Mouse (Mus musculus): ENCODE measurements around the gene Kcnd3. TPM values are rescaled to one million over a fixed set of nuclear protein-coding genes. Genes with fewer than 3 reads are reported as not detected.
A peak's percentile ranks its signal among the peaks of the same experiment; 100 is the strongest.

Kcnd3 gene
- total and polyA plus RNA-seq, 3 experiments, result 8.4 to 11.8 (median 9.0) TPM

GRCm38 (mm10) chr3:105489607-105490006, 37.5 kb downstream of the Kcnd3 start:
- no peaks in the 10 kb centered on the region for H3K79me2 ChIP-seq (replicated peaks; ENCODE audit: control insufficient read depth, insufficient read depth, low read length)
- DNase-seq, result peak; percentile 55 to 74
- H3K4me1 ChIP-seq (ENCODE audit: control insufficient read depth, insufficient read depth, low read length), result peaks cover 3% of the 10 kb centered on the region
- H3K36me3 ChIP-seq (ENCODE audit: control insufficient read depth, insufficient read depth, low read length), result no peaks in the 10 kb centered on the region
- TF ChIP-seq EP300 (IDR thresholded peaks at IDR 0.05; ENCODE audit: insufficient read depth, low read depth, low read length) (no peak), CTCF (IDR thresholded peaks at IDR 0.05) (no peak), POLR2A (IDR thresholded peaks at IDR 0.05; ENCODE audit: insufficient read depth, low read depth, low read length) (no peak)
- intact Hi-C loops (cut with DNase I), result no loop called here
- H3K4me3 ChIP-seq, result no peak overlapping the region
- no peak overlapping the region for H3K9ac ChIP-seq (ENCODE audit: low read depth, low read length)
- no peaks in the 10 kb centered on the region for H3K27me3 ChIP-seq (ENCODE audit: control insufficient read depth, insufficient read depth, low read length)
- peak overlapping the region; percentile 53 for H3K27ac ChIP-seq
- 18% methylated on average over 4 of the region's 4 CpGs for WGBS

- no peak for TF ChIP-seq POLR2A (IDR thresholded peaks at IDR 0.05; ENCODE audit: insufficient read depth, low read depth, low read length)
- WGBS, result 55% methylated on average over 9 of the region's 9 CpGs
- peaks cover under 1% of the 10 kb centered on the region for H3K4me1 ChIP-seq (ENCODE audit: control insufficient read depth, insufficient read depth, low read length)
- H3K27me3 ChIP-seq (ENCODE audit: control insufficient read depth, insufficient read depth, low read length), result no peaks in the 10 kb centered on the region
- no peaks in the 10 kb centered on the region for H3K36me3 ChIP-seq (ENCODE audit: control insufficient read depth, insufficient read depth, low read length)
- intact Hi-C loops (cut with DNase I), result no loop called here
- H3K27ac ChIP-seq, result no peak overlapping the region
- H3K79me2 ChIP-seq (replicated peaks; ENCODE audit: control insufficient read depth, insufficient read depth, low read length), result no peaks in the 10 kb centered on the region; the same call in 1 of the 2 replicates
- H3K4me3 ChIP-seq, result no peak overlapping the region
- no peak for DNase-seq
- H3K9ac ChIP-seq (ENCODE audit: low read depth, low read length), result no peak overlapping the region
These were observed 42.8 kb downstream of the Kcnd3 start for GRCm38 (mm10) chr3:105494886-105495285.

- H3K9ac ChIP-seq (ENCODE audit: low read depth, low read length), result no peak overlapping the region
- no peaks in the 10 kb centered on the region for H3K4me1 ChIP-seq (ENCODE audit: control insufficient read depth, insufficient read depth, low read length)
- intact Hi-C loops (cut with DNase I), result no loop called here
- DNase-seq, result no peak
- H3K4me3 ChIP-seq, result no peak overlapping the region
- no peak overlapping the region for H3K27ac ChIP-seq
- no peaks in the 10 kb centered on the region for H3K36me3 ChIP-seq (ENCODE audit: control insufficient read depth, insufficient read depth, low read length)
- 73% methylated on average over 7 of the region's 7 CpGs for WGBS
- no peak for TF ChIP-seq EP300 (IDR thresholded peaks at IDR 0.05; ENCODE audit: insufficient read depth, low read depth, low read length)
- TF ChIP-seq POLR2A (IDR thresholded peaks at IDR 0.05; ENCODE audit: insufficient read depth, low read depth, low read length), result no peak
- no peak for TF ChIP-seq CTCF (IDR thresholded peaks at IDR 0.05)
- H3K27me3 ChIP-seq (ENCODE audit: control insufficient read depth, insufficient read depth, low read length), result no peaks in the 10 kb centered on the region
- H3K79me2 ChIP-seq (replicated peaks; ENCODE audit: control insufficient read depth, insufficient read depth, low read length), result no peaks in the 10 kb centered on the region; the same call in 1 of the 2 replicates
These were observed 44.1 kb downstream of the Kcnd3 start for GRCm38 (mm10) chr3:105496216-105496615.

- H3K4me3 ChIP-seq, result no peak overlapping the region
- 77% methylated on average over 5 of the region's 5 CpGs for WGBS
- H3K36me3 ChIP-seq (ENCODE audit: control insufficient read depth, insufficient read depth, low read length), result no peaks in the 10 kb centered on the region
- no peaks in the 10 kb centered on the region for H3K27me3 ChIP-seq (ENCODE audit: control insufficient read depth, insufficient read depth, low read length)
- no peaks in the 10 kb centered on the region; the same call in 1 of the 2 replicates for H3K79me2 ChIP-seq (replicated peaks; ENCODE audit: control insufficient read depth, insufficient read depth, low read length)
- TF ChIP-seq POLR2A (IDR thresholded peaks at IDR 0.05; ENCODE audit: insufficient read depth, low read depth, low read length), result no peak
- no peak for TF ChIP-seq EP300 (IDR thresholded peaks at IDR 0.05; ENCODE audit: insufficient read depth, low read depth, low read length)
- TF ChIP-seq CTCF (IDR thresholded peaks at IDR 0.05), result no peak
- intact Hi-C loops (cut with DNase I), result no loop called here
- no peak overlapping the region for H3K9ac ChIP-seq (ENCODE audit: low read depth, low read length)
- DNase-seq, result no peak
- no peaks in the 10 kb centered on the region for H3K4me1 ChIP-seq (ENCODE audit: control insufficient read depth, insufficient read depth, low read length)
- H3K27ac ChIP-seq, result no peak overlapping the region
These were observed 44.8 kb downstream of the Kcnd3 start for GRCm38 (mm10) chr3:105496935-105497334.

GRCm38 (mm10) chr3:105501071-105501470, 48.9 kb downstream of the Kcnd3 start:
- no peak for TF ChIP-seq CTCF (IDR thresholded peaks at IDR 0.05)
- TF ChIP-seq POLR2A (IDR thresholded peaks at IDR 0.05; ENCODE audit: insufficient read depth, low read depth, low read length), result no peak
- no peak for TF ChIP-seq EP300 (IDR thresholded peaks at IDR 0.05; ENCODE audit: insufficient read depth, low read depth, low read length)
- WGBS, result 75% methylated on average over 1 of the region's 1 CpGs
- Histone ChIP-seq H3K4me3 (no peak overlapping the region), H3K27me3 (ENCODE audit: control insufficient read depth, insufficient read depth, low read length) (no peaks in the 10 kb centered on the region), H3K79me2 (replicated peaks; ENCODE audit: control insufficient read depth, insufficient read depth, low read length) (no peaks in the 10 kb centered on the region; the same call in 1 of the 2 replicates), H3K9ac (ENCODE audit: low read depth, low read length) (no peak overlapping the region), H3K36me3 (ENCODE audit: control insufficient read depth, insufficient read depth, low read length) (no peaks in the 10 kb centered on the region; the same call in 1 of the 2 replicates), H3K27ac (no peak overlapping the region), H3K4me1 (ENCODE audit: control insufficient read depth, insufficient read depth, low read length) (peaks cover 4% of the 10 kb centered on the region)
- intact Hi-C loops (cut with DNase I), result no loop called here
- no peak for DNase-seq

GRCm38 (mm10) chr3:105504272-105504671, 52.1 kb downstream of the Kcnd3 start:
- TF ChIP-seq EP300 (IDR thresholded peaks at IDR 0.05; ENCODE audit: insufficient read depth, low read depth, low read length) (no peak), POLR2A (IDR thresholded peaks at IDR 0.05; ENCODE audit: insufficient read depth, low read depth, low read length) (no peak), CTCF (IDR thresholded peaks at IDR 0.05) (no peak)
- intact Hi-C loops (cut with DNase I), result no loop called here
- no peak overlapping the region for H3K9ac ChIP-seq (ENCODE audit: low read depth, low read length)
- H3K27me3 ChIP-seq (ENCODE audit: control insufficient read depth, insufficient read depth, low read length), result no peaks in the 10 kb centered on the region
- H3K79me2 ChIP-seq (replicated peaks; ENCODE audit: control insufficient read depth, insufficient read depth, low read length), result no peaks in the 10 kb centered on the region
- DNase-seq, result peak in 1 of 2 experiments; percentile 20
- WGBS, result 15% methylated on average over 3 of the region's 3 CpGs
- peaks cover 4% of the 10 kb centered on the region for H3K4me1 ChIP-seq (ENCODE audit: control insufficient read depth, insufficient read depth, low read length)
- no peak overlapping the region; the same call in 1 of the 2 replicates for H3K27ac ChIP-seq
- no peaks in the 10 kb centered on the region; the same call in 1 of the 2 replicates for H3K36me3 ChIP-seq (ENCODE audit: control insufficient read depth, insufficient read depth, low read length)
- no peak overlapping the region for H3K4me3 ChIP-seq

All from heart, adult 2 months (tissue).